9 mouse cellular contexts compared by ENCODE assay signal in genomic region chr5:131642752-131643151, GRCm38 (mm10).
DNase-seq lines count a peak whose midpoint lies in the region; ATAC-seq and TF ChIP-seq lines count a peak whose summit lies in the region.
"Had no signal": no experiment of that assay in that cellular context is flagged by ENCODE, and none has a peak within 500 bp of the region (broad histone marks: within the 10 kb centered on the region; RNA-seq: fewer than 3 reads in every experiment).

No protein-coding gene starts in this region.

- H3K9me3 ChIP-seq in midbrain, embryonic 10.5 days (replicated peaks) = no peaks in the 10 kb centered on the region
- no peaks in the 10 kb centered on the region for H3K9me3 ChIP-seq in midbrain, embryonic 11.5 days (ENCODE audit: control insufficient read depth, low read length)
- no peaks in the 10 kb centered on the region for H3K9me3 ChIP-seq in hindbrain, postnatal 0 days (ENCODE audit: low read length)

- peaks cover 70% of the 10 kb centered on the region for H3K4me1 ChIP-seq in midbrain, embryonic 10.5 days
- H3K4me1 ChIP-seq in midbrain, embryonic 11.5 days (ENCODE audit: control insufficient read depth, insufficient read depth, low read length) = peaks cover 56% of the 10 kb centered on the region
- H3K4me1 ChIP-seq in hindbrain, postnatal 0 days (ENCODE audit: insufficient read depth, low read length) = peaks cover 41% of the 10 kb centered on the region
- H3K4me1 ChIP-seq in lung, adult 2 months (ENCODE audit: control insufficient read depth, insufficient read depth, low read length) = no peaks in the 10 kb centered on the region

- no peak for ATAC-seq in midbrain, embryonic 11.5 days (ENCODE audit: low FRiP score)
- no peak for ATAC-seq in hindbrain, postnatal 0 days

- WGBS in midbrain, embryonic 10.5 days = 32% methylated on average over 2 of the region's 2 CpGs
- whole genome bisulfite sequencing in midbrain, embryonic 11.5 days = 35% methylated on average over 2 of the region's 2 CpGs
- 33% methylated on average over 2 of the region's 2 CpGs for WGBS in hindbrain, postnatal 0 days
- 67% methylated on average over 2 of the region's 2 CpGs for WGBS in lung, adult 2 months

- H3K36me3 ChIP-seq in midbrain, embryonic 10.5 days = no peaks in the 10 kb centered on the region
- H3K36me3 ChIP-seq in midbrain, embryonic 11.5 days (ENCODE audit: control insufficient read depth, insufficient read depth, low read length) = no peaks in the 10 kb centered on the region
- no peaks in the 10 kb centered on the region for H3K36me3 ChIP-seq in hindbrain, postnatal 0 days (ENCODE audit: insufficient read depth, low read length)

- peak overlapping the region; percentile 56 for H3K27ac ChIP-seq in midbrain, embryonic 10.5 days (replicated peaks)
- H3K27ac ChIP-seq in midbrain, embryonic 11.5 days (ENCODE audit: low read depth, low read length) = no peak overlapping the region
- H3K27ac ChIP-seq in hindbrain, postnatal 0 days = peak overlapping the region; percentile 58; the same call in 1 of the 2 replicates

- peaks cover 87% of the 10 kb centered on the region for H3K27me3 ChIP-seq in midbrain, embryonic 10.5 days (ENCODE audit: low read depth, poor library complexity, severe bottlenecking)
- H3K27me3 ChIP-seq in midbrain, embryonic 11.5 days (ENCODE audit: control insufficient read depth, insufficient read depth, low read length) = peaks cover 51% of the 10 kb centered on the region
- H3K27me3 ChIP-seq in hindbrain, postnatal 0 days (ENCODE audit: insufficient read depth, low read length) = no peaks in the 10 kb centered on the region

- no peak for TF ChIP-seq POLR2A in lung, adult 2 months (IDR thresholded peaks at IDR 0.05; ENCODE audit: borderline replicate concordance, extremely low read depth, low read depth, low read length)

- peak overlapping the region; percentile 29 for H3K4me3 ChIP-seq in midbrain, embryonic 10.5 days
- H3K4me3 ChIP-seq in midbrain, embryonic 11.5 days (ENCODE audit: low read depth, low read length) = no peak overlapping the region
- no peak overlapping the region for H3K4me3 ChIP-seq in hindbrain, postnatal 0 days (ENCODE audit: low read length)
- H3K4me3 ChIP-seq in lung, adult 2 months (replicated peaks; ENCODE audit: extremely low read depth, low read depth, low read length) = no peak overlapping the region
- H3K4me3 ChIP-seq: erythroblast, embryonic 14.5 days had no signal

- no peak overlapping the region for H3K4me2 ChIP-seq in midbrain, embryonic 11.5 days
- no peak overlapping the region for H3K4me2 ChIP-seq in hindbrain, postnatal 0 days (ENCODE audit: low read depth, low read length)

- no peak for DNase-seq in midbrain, embryonic 10.5 days (ENCODE audit: low spot score)
- no peak for DNase-seq in midbrain, embryonic 11.5 days (ENCODE audit: low spot score, missing footprints)
- DNase-seq in heart, adult 9 months (ENCODE audit: low spot score in 2 of 2) = peak; percentile 35 to 72
- DNase-seq in hindbrain, postnatal 0 days (ENCODE audit: low spot score) = no peak
- DNase-seq in liver = no peak
- no peak for DNase-seq in kidney, postnatal 36 days
- no peak for DNase-seq in urinary bladder, postnatal 36 days (ENCODE audit: low spot score in 2 of 2)
- DNase-seq in lung, adult 2 months = no peak

- no peak overlapping the region for H3K9ac ChIP-seq in midbrain, embryonic 11.5 days (ENCODE audit: low read length)
- no peak overlapping the region for H3K9ac ChIP-seq in hindbrain, postnatal 0 days (replicated peaks; ENCODE audit: low read length)

- TF ChIP-seq CTCF in hindbrain, postnatal 0 days (IDR thresholded peaks at IDR 0.05; ENCODE audit: low read depth) = no peak
- TF ChIP-seq CTCF in lung, adult 2 months (IDR thresholded peaks at IDR 0.05; ENCODE audit: insufficient read depth, low read length) = no peak

Comparison
In these comparisons a context has a peak if more than half of its experiments do, and no peak if none do; other contexts are left out.
1. DNase-seq: peak in heart, adult 9 months (2 of 2); none in midbrain, embryonic 10.5 days (single experiment), midbrain, embryonic 11.5 days (single experiment), hindbrain, postnatal 0 days (single experiment), liver (single experiment), kidney, postnatal 36 days (0 of 2), urinary bladder, postnatal 36 days (0 of 2) and lung, adult 2 months (single experiment).